Mouse (Mus musculus): Measurements from ENCODE around the gene Rab25. TPM values are rescaled to one million over a fixed set of nuclear protein-coding genes. Genes with fewer than 3 reads are reported as not detected.

The Rab25 gene
- polyA plus RNA-seq (2017; shearing (Covaris generic)), result not detected

DNA sequence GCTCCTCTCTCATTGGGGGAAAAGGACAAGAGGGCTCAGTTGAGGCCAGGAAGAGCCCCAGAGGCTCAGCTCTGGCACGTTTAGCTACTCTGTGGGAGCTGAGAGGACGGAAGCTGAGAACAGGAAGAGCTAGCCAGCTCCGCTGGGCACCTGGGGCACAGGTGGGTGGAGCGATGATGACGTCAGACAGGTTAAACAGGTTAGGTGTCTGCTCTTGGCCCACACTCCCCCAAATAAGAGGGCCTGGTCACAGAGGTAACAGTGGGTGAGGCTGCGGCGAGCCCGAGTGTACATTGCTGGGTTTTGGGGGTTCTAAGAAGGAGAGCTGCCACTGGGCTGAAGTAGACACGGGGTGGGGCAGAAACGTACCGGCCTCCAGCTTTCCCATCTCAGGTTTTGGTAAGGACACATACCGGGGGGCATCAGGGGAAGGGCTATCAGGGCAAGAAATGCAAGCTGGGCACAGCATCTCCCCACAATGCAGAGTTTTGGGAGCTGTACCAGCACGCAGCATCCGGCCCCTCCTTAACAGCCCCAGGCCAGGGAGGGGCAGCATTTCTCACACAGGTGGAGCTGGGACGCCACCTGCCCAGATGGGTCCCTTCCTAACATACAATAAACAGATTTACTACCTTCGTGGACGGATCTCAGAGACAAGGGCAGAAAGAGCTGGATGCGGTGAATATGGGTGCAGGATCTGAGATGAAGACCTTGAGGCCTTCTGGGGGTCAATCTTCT, at the start of gene Rab25:
Gene Rab25 (minus strand): TSS at position 121 of the 738 bp plus-strand sequence.

DNA sequence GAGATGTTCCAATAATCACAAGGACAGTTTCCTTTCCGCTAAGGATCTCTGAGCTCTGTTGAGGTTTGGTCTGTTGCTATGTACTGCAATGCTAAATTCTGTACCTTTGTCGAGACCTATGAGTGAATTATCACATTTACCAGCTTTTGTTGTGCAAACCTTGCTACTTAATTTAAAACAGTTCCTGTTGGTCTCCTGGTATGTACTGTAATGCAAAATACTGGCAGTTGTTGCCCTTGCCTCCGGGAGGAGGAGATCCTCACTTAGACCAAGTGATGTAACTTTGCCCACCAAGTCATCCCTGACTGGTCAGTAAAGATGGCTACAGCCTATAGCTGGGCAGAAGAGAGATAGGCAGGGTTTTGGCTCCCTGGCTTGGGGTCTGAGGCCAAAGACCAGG, 27.4 kb upstream of the Rab25 start, which contains the start of gene Ssr2:
Gene Ssr2 (plus strand): TSS at position 337 of the 400 bp plus-strand sequence.

DNA sequence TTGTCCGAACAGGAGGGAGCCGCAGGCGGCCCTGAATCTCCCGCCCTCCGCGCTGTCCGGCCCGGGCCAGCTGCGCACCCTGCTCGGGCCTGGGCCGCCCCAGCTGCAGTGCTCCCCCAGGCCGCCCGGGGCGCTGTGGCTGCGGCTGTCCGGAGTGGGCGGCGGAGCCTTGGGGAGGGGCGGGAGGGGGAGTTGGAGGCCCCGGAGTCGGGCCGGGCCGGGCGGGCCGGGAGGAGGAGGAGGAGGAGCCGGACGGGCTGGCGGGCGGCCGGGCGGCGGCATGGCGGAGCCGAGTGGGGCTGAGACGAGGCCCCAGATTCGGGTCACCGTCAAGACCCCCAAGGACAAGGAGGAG, 5.4 kb upstream of the Rab25 start, which contains the start of gene Ubqln4:
Gene Ubqln4 (plus strand): TSS at position 234 of the 355 bp plus-strand sequence.

DNA sequence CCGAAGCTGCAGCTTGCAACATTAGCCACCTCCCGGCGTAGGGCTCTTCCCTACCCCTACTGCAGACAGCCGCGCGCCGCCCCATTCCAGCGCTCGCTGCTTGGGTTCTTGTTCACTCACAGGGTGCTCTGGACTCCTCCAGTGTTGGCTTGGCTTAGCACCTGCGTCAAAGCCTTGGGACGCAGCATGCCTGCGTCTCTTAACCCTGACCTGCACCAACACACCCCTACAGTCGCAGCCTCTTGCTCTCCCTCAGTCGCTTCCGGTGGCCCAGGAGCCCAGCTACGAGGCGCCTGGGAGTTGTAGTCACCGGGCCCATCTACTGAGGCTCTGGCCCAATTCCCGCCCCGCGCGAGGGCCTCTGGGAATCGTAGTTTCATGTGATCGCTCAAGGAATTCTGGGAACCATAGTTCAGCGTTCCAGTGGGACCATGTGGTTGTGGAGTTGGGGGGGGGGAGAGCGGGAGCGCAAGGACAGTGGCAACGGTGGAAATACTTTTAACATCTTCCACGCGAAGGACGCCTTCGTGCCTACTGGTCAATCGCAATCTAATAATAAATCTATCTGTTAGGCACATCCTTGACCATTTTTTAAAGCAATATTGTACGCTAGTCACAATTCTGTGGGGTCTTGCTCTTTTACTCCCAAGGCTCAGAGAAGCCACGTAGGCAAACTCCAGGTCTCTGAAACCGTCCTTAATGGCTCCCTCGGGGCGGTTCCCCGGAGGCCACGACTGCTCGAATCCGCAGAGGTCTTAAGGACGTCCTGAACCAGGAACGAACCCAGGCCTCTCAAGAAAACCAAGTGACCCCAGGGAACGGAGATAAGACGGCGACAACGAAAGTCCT, 4.8 kb upstream of the Rab25 start, which contains the start of gene Lamtor2:
Gene Lamtor2 (minus strand): TSS at position 399 of the 849 bp plus-strand sequence.

DNA sequence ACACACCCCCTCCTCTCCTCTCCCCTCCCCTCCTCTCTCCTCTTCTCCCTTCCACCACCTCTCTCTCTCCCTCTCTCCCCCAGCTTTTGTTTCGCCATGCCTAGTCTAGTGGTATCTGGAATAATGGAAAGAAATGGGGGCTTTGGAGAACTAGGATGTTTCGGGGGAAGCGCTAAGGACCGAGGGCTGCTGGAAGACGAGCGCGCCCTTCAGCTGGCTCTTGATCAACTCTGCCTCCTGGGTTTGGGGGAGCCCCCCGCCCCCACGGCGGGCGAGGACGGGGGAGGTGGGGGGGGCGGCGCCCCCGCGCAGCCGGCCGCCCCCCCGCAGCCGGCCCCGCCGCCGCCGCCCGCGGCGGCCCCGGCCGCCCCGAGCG, 15.8 kb downstream of the Rab25 start, which contains the start of gene Mex3a:
Gene Mex3a (plus strand): TSS at position 97 of the 376 bp plus-strand sequence.

DNA sequence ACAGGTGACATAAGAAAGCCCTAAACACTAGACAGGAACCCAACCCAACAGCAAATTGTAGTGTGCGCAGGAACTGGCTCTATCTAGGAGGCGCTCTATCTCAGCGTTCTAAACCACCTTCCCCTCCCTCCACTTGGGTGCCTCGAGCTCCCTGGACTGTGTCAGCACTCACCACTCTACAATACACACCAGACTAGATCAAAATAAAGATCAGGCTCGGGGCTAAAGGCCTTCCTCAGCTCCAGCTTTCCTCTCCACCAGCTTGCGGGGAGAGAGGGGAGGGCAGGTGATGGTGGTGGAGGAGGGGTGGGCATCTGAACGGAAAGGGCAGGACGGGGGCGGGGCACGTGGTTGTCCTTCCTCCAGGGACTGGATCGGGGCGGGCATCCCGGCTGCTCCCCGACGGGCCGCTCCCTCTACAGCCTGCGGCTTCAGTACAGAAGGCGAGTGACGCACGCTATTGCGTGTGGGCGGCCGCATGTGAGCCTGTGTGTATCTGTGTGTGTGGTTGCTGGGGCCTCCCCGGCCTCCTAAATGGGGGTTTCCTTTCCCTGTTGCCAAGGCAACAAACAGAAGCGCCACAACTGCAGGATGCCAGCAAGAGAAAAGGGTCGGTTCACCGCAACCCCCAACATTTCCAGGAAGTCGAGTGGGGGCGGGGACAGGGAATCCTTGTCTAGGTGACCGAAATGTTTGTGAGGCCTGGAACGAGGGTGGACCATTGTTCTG, 38.2 kb downstream of the Rab25 start, which contains the start of gene Lmna:
Gene Lmna (minus strand): TSS at position 265 of the 729 bp plus-strand sequence.

Other genes starting within 250 kb of the Rab25 start
- gene Glmp, start 223.3 kb downstream of the Rab25 start, polyA plus RNA-seq (2017; shearing (Covaris generic)), result 422 TPM
- gene Tmem79, start 212.2 kb downstream of the Rab25 start, polyA plus RNA-seq (2017; shearing (Covaris generic)), result 1.4 TPM
- 53.1 TPM for gene Smg5, start 212.0 kb downstream of the Rab25 start, polyA plus RNA-seq (2017; shearing (Covaris generic))
- not detected for gene Paqr6, start 183.7 kb downstream of the Rab25 start, polyA plus RNA-seq (2017; shearing (Covaris generic))
- not detected for gene Bglap3, start 175.6 kb downstream of the Rab25 start, polyA plus RNA-seq (2017; shearing (Covaris generic))
- gene Bglap2, start 169.6 kb downstream of the Rab25 start, polyA plus RNA-seq (2017; shearing (Covaris generic)), result not detected
- not detected for gene Bglap, start 163.8 kb downstream of the Rab25 start, polyA plus RNA-seq (2017; shearing (Covaris generic))
- gene Pmf1, start 138.0 kb downstream of the Rab25 start, polyA plus RNA-seq (2017; shearing (Covaris generic)), result 34.7 TPM
- gene Slc25a44, start 123.2 kb downstream of the Rab25 start, polyA plus RNA-seq (2017; shearing (Covaris generic)), result 21.2 TPM
- 33.9 TPM for gene Sema4a, start 87.1 kb downstream of the Rab25 start, polyA plus RNA-seq (2017; shearing (Covaris generic))
- gene Lmna, start 38.3 kb downstream of the Rab25 start, polyA plus RNA-seq (2017; shearing (Covaris generic)), result 12.2 TPM
- 0.26 TPM for gene Mex3a, start 15.9 kb downstream of the Rab25 start, polyA plus RNA-seq (2017; shearing (Covaris generic))
- gene Lamtor2, start 4.8 kb upstream of the Rab25 start, polyA plus RNA-seq (2017; shearing (Covaris generic)), result 198 TPM
- 49.3 TPM for gene Ubqln4, start 5.5 kb upstream of the Rab25 start, polyA plus RNA-seq (2017; shearing (Covaris generic))
- 136 TPM for gene Ssr2, start 27.6 kb upstream of the Rab25 start, polyA plus RNA-seq (2017; shearing (Covaris generic))
- 127 TPM for gene Arhgef2, start 57.7 kb upstream of the Rab25 start, polyA plus RNA-seq (2017; shearing (Covaris generic))
- not detected for gene Rxfp4, start 104.8 kb upstream of the Rab25 start, polyA plus RNA-seq (2017; shearing (Covaris generic))
- 74.1 TPM for gene Khdc4, start 137.5 kb upstream of the Rab25 start, polyA plus RNA-seq (2017; shearing (Covaris generic))
- 60.1 TPM for gene Rit1, start 168.5 kb upstream of the Rab25 start, polyA plus RNA-seq (2017; shearing (Covaris generic))
- gene Syt11, start 226.9 kb upstream of the Rab25 start, polyA plus RNA-seq (2017; shearing (Covaris generic)), result 94.0 TPM